Mouse (Mus musculus): ENCODE results near the gene Ccng2.

DNA sequence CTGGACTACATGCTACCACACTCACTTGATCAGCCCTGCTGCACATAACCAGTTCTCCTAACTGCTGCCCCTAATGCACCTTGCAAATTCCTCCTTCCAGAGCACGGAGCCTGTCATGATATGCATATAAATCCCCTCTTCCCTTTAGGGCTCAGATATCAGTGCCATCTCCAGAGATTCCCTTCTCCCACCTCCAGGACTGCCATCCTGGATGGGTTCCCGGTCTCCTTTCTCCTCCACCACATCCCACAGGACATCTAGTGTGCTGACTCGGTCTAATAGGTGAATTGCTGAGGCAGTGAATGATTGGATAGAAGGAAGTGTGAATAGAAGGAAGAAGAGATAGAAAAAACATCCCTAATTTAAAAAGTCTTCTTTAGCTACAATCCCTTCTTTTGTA, 35.3 kb upstream of the Ccng2 start:
- TF ChIP-seq CTCF (IDR thresholded peaks at IDR 0.05; ENCODE audit: extremely low read depth, insufficient read length, insufficient replicate concordance, low read depth, low read length) (no peak), POLR2A (IDR thresholded peaks at IDR 0.05; ENCODE audit: low read depth, low read length) (no peak)

All from small intestine, adult 2 months (tissue).